Mouse (Mus musculus): ENCODE results near the gene Gm45753.

DNA sequence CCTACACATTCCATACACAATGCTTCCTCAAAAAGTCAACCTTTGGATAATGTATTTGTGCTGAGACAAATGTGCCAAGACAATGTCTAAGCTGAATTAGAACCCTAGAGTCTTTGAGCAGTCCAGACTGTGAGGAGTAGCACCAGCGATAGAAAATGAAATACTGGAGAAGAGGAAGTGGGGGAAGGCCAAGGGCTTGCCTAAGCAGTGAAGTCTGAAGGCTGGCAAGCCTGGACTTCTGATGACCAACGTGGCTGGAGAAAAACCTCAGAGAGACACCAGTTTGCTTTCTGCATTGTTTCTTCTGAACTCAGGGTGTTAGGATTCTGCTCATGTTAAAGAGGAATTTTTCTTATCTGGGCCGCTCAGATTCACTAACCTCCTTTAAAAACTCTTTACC is 22.6 kb upstream of the Gm45753 start:
- TF ChIP-seq POLR2A (IDR thresholded peaks at IDR 0.05; ENCODE audit: borderline replicate concordance, insufficient read depth, low read length) (no peak), CTCF (IDR thresholded peaks at IDR 0.05; ENCODE audit: borderline replicate concordance, insufficient read depth, low read depth, low read length) (no peak)
